Mouse (Mus musculus) G1E (cell line): ENCODE data around the gene Fthl17b.
"Not testable (repeated sequence)": the region's sequence is repeated elsewhere in the genome, so short reads cannot be mapped to it uniquely, and the experiment has no call there.

Experiments used
- CTCF ChIP-seq: IDR thresholded peaks from 2 replicates; pipeline ENCODE4 v1.5.1; 2012; ENCODE audit warnings: low read depth, low read length, inconsistent platforms, mixed read lengths
- GATA1 ChIP-seq: IDR thresholded peaks from 2 replicates; pipeline ENCODE4 v1.6.1; 2012; ENCODE audit warnings: borderline replicate concordance, low read length, inconsistent platforms, mixed read lengths
- POLR2AphosphoS5 ChIP-seq: IDR thresholded peaks from 2 replicates; pipeline ENCODE4 v1.6.1; 2012; ENCODE audit warnings: low read depth, low read length, inconsistent platforms; ENCODE audit not compliant: insufficient replicate concordance

DNA sequence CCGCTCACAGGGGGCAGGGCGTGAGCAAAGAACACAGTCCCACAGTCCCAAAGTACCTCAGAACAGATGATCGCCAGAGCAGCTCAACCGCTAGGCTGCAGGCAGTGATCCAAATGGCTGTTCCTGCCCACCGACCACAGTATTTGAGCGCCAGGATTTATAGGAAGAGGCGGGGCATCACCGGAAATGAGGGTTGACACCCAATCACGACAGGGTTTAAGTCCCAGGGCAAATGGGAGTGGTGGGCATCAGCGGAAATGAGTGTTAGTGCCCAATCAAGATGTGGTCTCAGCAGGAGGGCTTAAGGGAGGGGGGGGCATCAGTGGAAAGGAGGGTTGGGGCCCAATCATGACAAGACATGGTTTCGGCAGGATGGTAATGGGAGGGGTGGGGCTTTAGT is at the start of gene Fthl17b:
- not testable (repeated sequence) for TF ChIP-seq CTCF, POLR2AphosphoS5, GATA1
